Mouse (Mus musculus) cerebellum, adult (tissue): Measurements from ENCODE around the gene Cacnb2.

ENCODE experiments used
- ATAC-seq: cut with Nextera tagmentation; 2 replicates; pipeline ENCODE4 v1.9.2; 2017; ENCODE audit warnings: mild to moderate bottlenecking, moderate library complexity, mixed read lengths; ENCODE audit not compliant: insufficient number of reproducible peaks, low FRiP score, low TSS enrichment

Gene Cacnb2

GRCm38 (mm10) chr2:14936492-14936891 is 333.6 kb downstream of the Cacnb2 start:
- ATAC-seq, result no peak

- no peak for ATAC-seq
Measured at GRCm38 (mm10) chr2:14942261-14942660, 339.4 kb downstream of the Cacnb2 start.

GRCm38 (mm10) chr2:14943691-14944357 is 340.9 kb downstream of the Cacnb2 start:
- ATAC-seq, result no peak

- no peak for ATAC-seq
Measured at GRCm38 (mm10) chr2:14953090-14953489, 350.2 kb downstream of the Cacnb2 start.

DNA sequence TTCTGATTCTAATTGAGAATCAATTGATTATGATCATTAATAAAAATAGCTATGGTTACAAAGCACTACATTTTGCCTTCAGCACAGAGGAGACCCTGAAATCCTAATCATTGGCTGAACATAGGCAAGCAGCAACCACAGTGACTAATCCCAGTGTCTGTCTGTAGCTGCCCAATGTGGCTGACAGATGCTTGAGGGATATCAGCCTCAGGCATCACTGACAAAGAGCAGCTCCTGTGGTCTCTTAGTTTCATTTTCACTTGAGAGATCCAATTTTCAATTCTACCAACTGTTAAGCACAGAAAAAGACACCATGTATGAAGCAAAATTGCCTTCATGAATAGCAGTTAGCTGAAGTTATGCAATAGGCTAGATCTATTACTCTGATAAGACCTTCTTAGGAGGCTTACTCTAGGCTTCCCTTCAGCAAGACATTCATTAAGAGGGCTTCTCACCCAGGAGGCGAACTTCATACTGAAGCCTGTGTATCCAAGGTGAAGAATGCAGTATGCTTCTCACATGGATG is 358.1 kb downstream of the Cacnb2 start:
- no peak for ATAC-seq

GRCm38 (mm10) chr2:14961493-14961892 is 358.6 kb downstream of the Cacnb2 start:
- no peak for ATAC-seq

GRCm38 (mm10) chr2:14984029-14984428 is 381.1 kb downstream of the Cacnb2 start:
- no peak for ATAC-seq

DNA sequence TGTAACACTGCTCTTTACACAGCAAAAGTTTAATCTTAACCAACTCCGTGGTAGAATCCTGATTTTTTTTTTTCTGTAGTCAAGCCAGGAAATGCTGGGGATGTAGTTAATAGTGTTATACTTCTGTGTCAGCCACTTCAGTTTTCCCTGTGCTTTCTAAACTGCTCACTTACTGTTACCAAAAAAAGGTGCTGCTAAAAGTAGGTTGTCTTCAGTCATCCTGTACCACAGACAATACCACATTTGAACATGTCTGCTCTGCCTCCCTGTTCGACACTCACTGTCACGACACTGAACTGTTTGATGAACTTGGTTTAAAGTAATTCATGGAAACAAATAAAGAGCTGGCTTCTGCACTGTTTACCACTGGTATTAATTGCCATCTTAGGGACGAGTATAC is 385.6 kb downstream of the Cacnb2 start:
- ATAC-seq, result no peak

- ATAC-seq, result no peak
Measured at GRCm38 (mm10) chr2:14989350-14989749, 386.5 kb downstream of the Cacnb2 start.

GRCm38 (mm10) chr2:14992531-14992930 is 389.6 kb downstream of the Cacnb2 start:
- ATAC-seq, result no peak

DNA sequence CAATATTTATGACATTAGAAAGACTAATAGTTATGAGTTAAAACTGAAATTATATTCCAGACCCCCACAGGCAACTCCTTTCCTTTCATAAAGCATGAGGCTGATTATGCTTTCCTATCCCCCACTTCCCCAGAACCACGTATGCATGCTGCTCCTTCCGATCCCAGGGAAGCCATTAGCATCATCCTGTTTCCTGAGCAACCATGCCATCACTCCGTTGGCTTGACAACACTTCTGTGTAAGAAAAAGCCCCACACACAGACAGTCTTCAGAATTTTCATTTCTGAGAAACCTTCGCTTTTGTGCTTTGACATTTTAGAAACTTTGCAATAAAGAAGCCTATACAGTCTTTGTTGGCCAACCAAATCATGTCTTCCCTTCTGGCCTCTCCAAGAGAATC is 393.1 kb downstream of the Cacnb2 start:
- no peak for ATAC-seq

DNA sequence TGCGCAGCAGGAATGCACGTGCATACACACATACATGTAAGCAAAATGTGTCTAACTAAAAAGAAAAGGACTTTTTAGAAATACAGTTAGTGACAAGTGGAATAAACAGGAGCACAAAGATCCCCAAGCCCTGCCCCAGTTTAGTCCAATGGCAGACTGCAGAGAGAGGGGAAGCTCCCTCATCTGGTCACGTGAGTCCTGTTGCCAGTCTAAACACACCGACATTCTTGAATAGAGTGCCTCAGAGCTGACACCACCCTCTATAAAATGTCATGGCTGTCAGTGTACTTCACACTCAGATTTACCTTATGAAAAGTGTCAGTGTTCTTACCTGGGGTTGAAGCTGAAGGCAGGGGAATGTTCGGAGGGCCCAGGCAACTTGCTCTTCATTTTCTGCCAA is 394.9 kb downstream of the Cacnb2 start:
- no peak for ATAC-seq

GRCm38 (mm10) chr2:15007531-15007930 is 404.6 kb downstream of the Cacnb2 start:
- no peak for ATAC-seq

GRCm38 (mm10) chr2:15008072-15008471 is 405.2 kb downstream of the Cacnb2 start:
- no peak for ATAC-seq

- no peak for ATAC-seq
Measured at GRCm38 (mm10) chr2:15026817-15027216, 423.9 kb downstream of the Cacnb2 start.

DNA sequence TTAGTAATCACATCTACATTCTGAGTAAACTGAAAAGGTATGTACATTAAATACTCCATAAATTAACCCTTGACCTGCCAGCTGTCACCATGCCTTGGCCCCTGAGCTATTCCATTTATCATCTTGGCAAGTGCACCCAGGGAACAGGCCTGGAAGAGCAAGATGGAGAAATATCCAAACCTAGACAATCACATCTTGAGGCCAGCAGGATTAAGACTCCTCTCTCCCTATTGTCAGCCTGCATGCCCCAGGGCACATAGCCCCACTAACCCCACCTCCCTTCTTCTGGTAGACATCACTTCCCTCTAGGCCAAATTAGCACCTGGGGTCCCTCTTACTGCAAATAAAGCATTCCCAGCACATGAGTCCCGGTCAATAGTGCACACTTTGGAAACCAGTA is 424.9 kb downstream of the Cacnb2 start:
- ATAC-seq, result no peak
